Mouse (Mus musculus) fibroblast of lung, adult 2 months (primary cell): ENCODE data around the gene B020031M17Rik.
"Not testable (repeated sequence)": the region's sequence is repeated elsewhere in the genome, so short reads cannot be mapped to it uniquely, and the experiment has no call there.

Source experiments
- DNase-seq: peaks from one replicate; pipeline ENCODE4 v3.0.0-alpha.2; 2011; ENCODE audit warnings: low read depth

Gene B020031M17Rik

DNA sequence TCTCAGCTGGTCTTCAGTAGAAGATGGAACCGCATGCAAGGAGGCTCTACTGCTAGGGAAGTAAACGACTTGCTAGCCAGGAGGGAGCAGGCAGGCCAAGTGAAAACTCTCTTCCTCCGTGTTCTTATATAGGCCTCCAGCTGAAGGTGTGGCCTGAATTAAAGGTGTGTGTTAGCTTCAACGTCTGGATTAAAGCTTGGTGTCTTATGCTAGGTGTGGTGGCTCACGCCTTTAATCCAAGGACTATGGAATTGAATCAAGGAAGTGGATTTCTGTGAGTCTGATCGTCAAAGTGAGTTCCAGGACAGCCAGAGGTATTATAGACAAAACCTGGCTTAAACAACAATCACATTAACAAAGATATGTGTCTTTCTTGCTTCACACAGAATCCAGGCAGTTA is at the start of gene B020031M17Rik:
Gene B020031M17Rik, minus strand, starts transcription at position 101 of the 400 bp plus-strand sequence.
- not testable (repeated sequence) for DNase-seq

DNA sequence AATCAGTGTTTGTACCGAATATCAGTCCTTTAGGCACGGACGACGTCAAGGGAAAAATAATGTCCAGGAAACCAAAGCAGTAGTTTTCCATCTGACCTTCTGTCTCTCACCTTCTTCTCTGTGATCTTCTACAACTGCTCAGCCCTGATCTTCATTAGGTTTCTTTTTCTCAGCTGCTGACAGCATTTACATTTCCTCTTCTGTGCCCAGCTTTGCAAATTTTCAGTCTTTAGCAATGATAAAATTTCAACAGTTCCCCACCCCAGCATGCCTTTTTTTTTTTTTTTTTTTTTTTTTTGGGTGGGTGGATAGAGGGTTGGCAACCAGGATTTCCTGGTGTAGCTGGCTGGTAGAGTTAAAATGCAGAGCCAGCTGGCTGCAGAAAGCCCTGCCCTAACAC is 48.6 kb upstream of the B020031M17Rik start:
- not testable (repeated sequence) for DNase-seq

DNA sequence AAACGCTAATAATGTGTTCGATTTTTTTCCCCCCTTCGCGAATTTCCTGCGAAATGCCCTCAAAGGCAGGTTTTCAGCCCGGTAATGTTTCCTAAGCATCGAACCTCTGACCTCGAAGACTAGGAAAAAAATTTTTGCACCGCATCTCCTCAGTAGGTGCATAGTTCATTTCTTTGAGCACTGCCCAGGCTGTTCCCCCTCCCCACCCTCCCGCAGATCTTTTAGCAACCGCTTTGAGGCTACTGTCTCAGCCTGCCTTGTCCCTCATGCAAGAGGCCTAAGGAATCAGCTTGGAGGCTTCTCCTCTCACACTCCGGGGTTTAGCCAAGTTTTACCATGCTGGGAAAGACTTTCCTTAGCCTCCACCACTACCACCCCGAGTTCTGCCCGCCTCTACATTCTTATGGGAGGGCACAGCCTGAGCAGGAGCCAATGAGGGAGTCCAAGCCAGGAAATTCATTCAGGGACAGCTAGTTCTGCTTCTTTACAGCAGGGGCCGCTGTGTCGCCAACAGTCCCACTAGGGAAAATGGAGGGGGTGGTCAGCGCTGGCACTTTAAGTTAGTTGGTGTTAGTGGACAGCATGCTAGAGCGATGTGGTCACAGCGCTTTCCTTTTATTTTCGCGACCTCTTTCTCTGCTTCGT is 48.0 kb upstream of the B020031M17Rik start:
- not testable (repeated sequence) for DNase-seq

DNA sequence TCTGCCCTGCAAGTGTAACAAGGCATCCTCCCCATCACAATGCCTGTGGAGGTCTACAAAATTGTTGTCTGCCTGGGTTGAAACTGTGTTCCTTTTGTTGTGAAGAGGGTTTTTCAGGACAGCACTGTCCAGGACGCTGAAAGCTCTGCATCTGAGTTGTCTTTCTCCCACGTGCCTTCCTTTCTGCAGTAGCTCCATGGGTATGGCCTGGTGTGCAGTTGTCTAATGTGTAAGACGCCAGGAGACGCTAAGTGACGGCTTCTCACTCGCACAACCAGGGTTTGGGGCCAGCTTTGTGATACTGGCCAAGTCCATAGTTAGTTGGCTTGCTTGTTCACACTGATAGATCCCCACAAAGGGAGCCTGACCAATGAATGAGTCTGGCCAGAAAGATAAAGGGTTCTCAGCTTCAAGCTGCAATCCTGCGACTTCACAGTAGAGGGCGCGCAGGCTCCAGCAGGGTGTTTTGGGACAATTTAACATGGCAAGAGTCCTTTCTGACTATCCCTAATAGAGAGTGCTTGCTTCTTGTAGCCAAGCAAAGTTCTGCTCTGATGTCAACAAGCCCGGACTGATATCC is 41.4 kb upstream of the B020031M17Rik start:
- DNase-seq, result not testable (repeated sequence)

DNA sequence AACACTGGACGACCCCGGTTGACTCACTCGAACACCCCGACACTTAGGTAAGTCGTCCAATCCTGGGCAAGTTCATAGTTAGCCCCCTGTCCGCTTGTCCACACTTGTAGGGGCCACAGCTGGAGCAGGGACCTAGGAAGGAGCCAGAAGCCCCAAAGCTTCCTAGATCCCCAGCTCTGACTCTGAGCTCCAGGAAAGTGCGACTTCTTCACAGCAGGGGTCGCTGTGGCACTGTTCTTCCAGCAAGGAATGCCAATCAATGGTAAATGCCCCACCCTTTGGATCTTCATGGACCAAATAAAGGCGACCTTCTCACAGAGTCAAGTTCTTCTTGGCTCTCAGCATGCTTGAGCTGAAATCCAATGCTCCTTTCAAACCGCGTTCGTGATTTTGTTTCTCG is 40.7 kb upstream of the B020031M17Rik start:
- not testable (repeated sequence) for DNase-seq

DNA sequence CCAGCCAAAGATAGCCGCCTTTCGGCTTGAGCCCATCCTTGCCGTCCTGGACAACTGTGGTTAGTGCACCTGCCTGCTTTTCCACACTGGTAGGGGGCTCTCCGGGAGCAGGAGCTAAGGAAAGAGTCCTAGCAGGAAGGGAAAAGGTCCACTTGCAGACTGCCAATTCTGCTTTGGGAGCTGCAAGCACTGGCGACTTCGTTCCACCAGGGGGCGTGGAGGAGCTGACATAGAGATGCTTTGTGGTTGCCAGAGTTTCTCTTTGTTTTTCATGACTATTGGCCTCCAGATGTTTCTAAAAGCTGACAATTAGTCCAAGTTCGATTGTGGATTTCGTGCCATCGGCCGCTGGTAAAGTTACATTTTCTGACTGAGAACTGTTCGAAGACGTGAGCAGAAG is 18.6 kb upstream of the B020031M17Rik start:
- not testable (repeated sequence) for DNase-seq

DNA sequence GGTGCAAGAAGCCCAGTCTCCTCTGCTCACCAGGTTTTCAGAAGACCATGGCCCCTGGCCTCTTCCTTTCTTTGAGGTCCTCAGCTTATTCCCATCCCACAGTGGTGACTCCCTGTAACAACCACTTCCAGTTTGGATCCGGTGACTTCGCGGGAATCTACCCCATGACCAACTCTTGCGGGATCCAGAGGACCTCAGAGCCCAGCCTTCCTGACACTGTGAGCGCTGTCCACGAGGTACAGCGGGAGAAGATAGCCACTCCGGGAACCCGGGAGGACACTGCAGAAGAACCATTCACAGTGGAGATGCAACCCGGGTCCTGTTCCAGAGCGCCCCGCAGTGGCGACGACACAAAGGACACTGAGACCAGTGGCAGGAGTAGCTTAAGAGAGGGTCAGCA is 17.6 kb upstream of the B020031M17Rik start:
- not testable (repeated sequence) for DNase-seq

DNA sequence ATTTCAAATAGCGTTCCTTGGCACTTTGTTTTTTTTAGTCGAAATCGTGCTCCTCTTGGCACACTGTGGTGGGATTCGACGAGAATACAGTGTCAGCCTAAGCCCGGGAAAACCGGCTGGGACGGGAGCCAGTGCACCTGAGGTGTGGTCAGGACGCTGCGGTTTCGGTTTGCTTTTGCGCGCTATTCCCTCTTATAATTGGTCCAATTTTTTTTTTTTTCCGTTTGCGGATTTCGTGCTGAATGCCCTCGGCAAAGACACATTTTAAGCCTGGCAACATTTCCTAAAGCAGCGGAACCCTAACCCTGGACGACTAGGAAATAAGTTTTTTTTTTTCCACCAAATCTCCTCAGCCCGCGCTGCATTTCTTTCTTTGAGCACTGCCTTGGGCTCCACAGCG is 15.4 kb upstream of the B020031M17Rik start:
- not testable (repeated sequence) for DNase-seq

DNA sequence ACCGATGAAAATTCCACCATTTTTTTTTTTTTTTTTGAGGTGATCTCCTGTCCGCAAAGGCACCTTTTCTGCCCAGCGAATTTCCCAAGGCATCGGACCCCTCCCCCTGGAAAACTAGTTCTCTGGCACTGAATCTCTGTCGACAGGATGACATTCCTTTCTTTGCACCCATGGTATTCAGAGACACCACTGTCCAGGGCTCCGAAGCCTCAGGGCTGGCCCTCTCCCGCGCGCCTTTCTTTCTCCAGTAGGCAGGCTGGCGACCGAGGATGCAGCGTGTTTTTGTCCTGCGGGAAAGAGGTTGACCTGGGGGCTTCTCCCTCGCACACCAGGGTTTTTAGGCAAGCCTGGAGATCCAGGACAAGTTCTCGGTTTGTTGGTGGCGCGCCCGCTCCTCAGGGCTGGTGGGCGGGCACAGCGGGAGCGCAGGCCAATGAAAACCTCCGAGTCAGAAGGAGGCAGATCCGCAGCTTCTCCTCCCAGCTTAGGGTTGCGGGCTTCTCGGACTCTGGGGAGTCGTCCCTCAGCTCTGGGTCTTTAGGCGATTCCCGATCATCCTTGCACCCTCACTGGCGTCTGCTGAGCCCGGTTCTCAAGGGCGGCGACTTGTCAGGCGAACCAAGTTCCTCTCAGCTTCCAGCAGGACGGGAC is 14.8 kb upstream of the B020031M17Rik start:
- not testable (repeated sequence) for DNase-seq

DNA sequence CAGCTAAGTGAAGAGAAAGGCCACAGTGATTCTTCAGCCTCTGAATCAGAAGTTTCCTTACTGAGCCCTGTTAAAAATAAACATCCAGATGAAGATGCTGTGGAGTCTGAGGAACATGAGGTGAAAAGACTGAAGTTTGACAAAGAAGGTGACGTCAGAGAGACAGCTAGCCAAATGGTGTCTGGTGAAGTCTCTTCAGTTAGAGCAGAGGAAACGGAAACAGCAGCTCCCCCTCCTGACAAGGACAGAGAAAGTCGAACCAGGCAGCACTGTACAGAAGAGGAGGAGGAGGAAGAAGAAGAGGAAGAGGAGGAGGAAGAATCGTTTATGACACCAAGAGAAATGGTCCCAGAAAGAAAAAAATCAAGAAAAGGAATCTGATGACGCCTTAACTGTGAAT is 12.2 kb upstream of the B020031M17Rik start:
- not testable (repeated sequence) for DNase-seq

DNA sequence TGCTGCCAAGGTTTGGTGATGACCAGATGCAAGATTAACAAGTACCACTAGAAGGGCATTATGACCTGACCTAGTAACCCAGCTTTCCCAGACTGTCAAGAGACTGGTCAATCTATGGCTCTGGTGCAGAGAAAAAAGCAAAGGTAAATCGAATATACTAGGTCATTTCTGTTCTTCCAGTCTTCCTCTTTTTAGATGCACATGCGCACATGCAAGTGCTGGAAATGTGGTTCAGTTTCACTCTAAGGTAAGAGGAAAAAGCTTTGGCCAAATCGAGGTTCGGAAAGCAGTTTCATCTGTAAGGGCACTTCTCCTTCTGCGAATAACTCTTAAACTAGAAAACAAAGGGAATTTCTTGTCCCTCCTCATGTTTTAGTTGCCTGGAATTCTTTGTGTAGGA is 5.0 kb upstream of the B020031M17Rik start:
- not testable (repeated sequence) for DNase-seq

DNA sequence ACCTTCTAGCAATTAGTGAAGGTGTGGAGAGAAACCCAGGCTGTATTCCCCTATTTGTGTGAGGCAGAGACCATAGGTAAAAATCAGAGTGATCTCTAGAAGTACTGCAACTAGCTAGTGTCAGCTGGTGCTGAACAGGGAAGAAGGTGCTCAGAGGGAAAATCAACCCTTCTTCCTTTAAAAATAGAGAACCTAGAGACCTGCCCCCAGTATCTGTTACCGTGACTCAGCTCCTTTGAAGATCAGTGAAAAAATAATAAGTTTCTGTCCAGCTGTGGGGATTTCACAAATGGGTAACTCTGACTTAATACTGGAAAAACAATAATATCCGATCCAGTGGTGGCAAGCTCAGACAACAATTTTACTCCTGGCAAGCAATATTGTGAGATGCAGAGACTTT is 4.5 kb upstream of the B020031M17Rik start:
- not testable (repeated sequence) for DNase-seq

DNA sequence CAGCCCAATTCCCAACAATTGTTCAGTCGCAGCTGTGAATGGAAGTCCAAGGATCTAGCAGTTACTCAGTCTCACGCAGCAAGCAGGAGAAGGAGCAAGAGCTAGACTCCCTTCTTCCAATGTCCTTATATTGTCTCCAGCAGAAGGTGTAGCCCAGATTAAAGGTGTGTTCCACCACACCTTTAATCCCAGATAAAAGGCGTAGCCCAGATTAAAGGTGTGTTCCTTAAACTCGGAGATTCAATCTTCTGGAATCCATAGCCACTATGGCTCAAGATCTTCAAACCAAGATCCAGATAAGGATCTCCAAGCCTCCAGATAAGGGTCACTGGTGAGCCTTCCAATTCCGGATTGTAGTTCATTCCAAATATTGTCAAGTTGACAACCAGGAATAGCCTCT is 21.4 kb downstream of the B020031M17Rik start, which contains the start of gene Gm21761:
Gene Gm21761, minus strand, starts transcription at position 101 of the 400 bp plus-strand sequence.
- DNase-seq, result not testable (repeated sequence)

DNA sequence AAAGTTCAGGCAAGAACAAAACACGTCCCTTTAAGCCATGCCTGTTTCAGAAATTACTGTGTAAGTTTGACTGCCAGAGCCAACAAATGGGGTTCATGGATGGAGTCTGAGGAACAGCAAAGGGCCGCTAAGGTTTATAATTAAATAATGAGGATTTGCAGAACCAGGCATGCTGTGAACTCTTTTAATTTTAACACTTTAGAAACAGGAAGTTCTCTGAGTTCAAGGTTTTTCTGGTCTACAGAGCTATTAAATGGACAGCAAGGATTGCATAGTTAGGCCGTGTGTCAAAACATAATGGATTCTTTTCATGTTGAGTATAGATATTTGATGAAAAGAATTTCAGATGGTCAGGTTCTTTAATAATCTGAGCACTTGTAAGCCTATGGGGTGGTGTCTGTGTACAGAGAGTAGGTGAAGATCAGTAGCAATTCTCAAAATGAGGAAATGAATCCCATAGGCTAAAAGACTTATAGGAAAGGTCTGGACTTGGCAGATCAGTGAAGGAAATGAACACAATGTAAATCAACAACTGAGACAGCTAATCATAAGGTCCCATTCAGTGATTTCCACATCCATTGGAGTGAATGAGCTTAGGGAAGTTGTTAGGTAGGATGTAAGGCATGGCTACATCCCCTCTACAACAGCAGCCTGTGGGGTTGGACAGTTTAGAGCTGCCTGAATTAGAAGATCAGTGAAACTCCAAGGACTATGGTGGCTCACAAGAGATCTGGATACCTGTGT is 25.8 kb downstream of the B020031M17Rik start:
- not testable (repeated sequence) for DNase-seq

DNA sequence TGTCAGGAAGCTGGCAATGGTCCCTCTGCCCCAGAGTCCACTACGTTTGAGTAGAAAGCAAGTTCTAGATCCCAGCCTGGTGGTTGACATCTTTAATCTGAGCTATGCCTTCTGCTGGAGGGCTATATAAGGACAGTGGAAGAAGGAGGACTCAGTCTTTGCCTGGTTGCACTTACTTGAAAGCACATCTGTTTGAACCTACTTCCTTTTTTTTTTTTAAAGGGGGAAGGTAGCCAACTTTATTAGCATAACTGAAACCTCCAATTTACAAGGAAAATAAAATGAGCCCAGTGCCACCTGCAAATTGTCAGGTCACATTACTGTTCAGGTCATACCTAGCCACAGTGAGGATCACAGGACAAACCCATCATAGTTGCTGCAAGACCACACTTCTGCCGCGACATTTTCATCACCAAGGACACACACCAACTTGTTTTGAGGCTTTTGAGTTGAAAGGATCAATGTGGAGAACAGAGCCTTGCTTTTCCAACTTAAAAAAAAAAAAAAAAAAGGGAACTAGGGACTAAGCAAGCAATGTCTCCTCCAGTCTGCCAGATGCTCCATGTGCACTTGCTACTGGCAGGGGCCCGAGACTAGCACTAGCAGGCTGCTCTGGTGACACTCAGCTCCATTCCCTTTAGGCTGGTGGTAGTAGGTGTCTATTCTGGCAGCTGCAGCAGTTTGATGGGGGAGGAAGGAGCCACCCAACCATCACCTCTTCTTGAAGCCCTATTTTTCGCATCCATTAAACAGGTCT is 33.5 kb downstream of the B020031M17Rik start:
- DNase-seq, result not testable (repeated sequence)

DNA sequence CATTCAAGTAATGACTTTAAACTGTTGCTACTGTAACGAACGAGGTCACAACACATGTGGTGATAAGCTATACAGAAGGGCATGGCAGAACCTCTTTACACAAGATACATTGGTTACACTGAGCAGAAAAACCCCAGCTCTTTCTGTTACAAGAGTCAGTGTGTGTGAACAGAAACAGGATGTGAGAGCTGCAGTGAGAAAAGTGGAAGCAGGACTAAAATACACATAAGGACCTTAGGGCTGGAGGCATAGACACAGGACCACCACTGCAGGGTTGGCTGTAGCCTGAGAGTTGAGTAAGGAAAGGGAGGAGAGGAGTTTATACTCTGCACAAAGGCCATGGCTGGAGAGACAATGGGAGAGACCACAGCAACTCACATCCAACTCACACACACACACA is 34.2 kb downstream of the B020031M17Rik start:
- not testable (repeated sequence) for DNase-seq
